Mouse (Mus musculus) E14TG2a.4 (cell line): ENCODE measurements around the gene Zfyve9.
A peak's percentile ranks its signal among the peaks of the same experiment; 100 is the strongest.

Source experiments
- H3K27me3 ChIP-seq: 2 replicates; pipeline ENCODE4 v1.6.1; 2014; ENCODE audit warnings: low read length, control low read depth; ENCODE audit not compliant: insufficient read depth
- H3K36me3 ChIP-seq: 2 replicates; pipeline ENCODE4 v1.6.1; 2014; ENCODE audit warnings: low read length, control low read depth; ENCODE audit not compliant: insufficient read depth
- H3K4me1 ChIP-seq: replicated peaks from 2 replicates; pipeline ENCODE4 v1.6.1; 2014; ENCODE audit warnings: low read depth, low read length, control low read depth
- H3K4me3 ChIP-seq: replicated peaks from 2 replicates; pipeline ENCODE4 v1.5.1; 2014; ENCODE audit warnings: mild to moderate bottlenecking, low read length
- H3K9me3 ChIP-seq: 2 replicates; pipeline ENCODE4 v1.6.1; 2014; ENCODE audit warnings: low read length, control low read depth
- CTCF ChIP-seq: conservative IDR thresholded peaks from 2 replicates; pipeline ENCODE4 v1.5.1; 2014; ENCODE audit warnings: low read length
- NANOG ChIP-seq: IDR thresholded peaks from 2 replicates; pipeline ENCODE4 v1.6.1; 2014; ENCODE audit warnings: borderline replicate concordance, low read length, mixed read lengths
- POU5F1 ChIP-seq: IDR thresholded peaks from 2 replicates; pipeline ENCODE4 v1.6.1; 2014; ENCODE audit warnings: low read length, borderline replicate concordance

Zfyve9 gene

DNA sequence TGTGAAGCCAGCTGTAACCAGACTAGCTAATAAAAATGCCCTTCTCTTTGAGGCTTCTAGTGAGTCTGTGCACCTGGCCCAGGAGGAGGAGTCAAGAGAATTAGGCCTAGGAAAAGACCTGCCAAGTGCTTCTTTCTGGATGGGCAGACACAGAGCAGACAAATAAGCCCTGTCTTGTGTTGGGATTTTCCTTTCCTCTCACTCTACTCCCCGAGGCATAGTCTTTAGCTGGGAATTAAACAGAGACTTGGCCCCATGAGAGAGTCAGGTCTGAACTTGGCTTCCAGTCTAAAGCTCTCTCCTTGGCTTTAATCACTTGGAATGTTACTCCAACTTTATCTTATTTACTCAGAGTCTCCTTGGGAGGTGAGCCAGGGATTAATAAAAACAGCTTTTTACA is 13.3 kb upstream of the Zfyve9 start:
- no peaks in the 10 kb centered on the region for H3K36me3 ChIP-seq
- TF ChIP-seq POU5F1 (no peak), NANOG (no peak), CTCF (no peak)
- H3K9me3 ChIP-seq: no peaks in the 10 kb centered on the region
- peaks cover 8% of the 10 kb centered on the region for H3K4me1 ChIP-seq
- no peaks in the 10 kb centered on the region for H3K27me3 ChIP-seq
- no peak overlapping the region for H3K4me3 ChIP-seq

DNA sequence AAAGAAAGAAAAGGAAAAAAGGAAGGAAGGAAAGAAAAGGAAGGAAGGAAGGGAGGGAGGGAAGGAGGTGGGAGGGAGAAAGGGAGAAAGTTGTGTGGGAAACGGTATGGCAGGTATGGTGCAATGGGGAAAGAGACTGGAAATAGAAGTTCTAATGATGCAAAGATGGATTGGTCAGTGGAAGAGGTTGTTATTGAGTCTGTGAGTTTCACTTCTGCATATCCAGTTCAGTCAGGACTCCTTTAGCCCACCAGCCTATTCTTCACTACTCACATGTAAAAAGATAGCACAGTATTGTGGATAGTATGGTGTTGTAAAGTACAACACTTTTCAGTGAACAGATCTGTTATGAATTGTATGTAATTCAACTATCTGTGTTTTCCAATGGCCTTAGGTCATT is 9.9 kb upstream of the Zfyve9 start:
- Histone ChIP-seq H3K4me1 (no peaks in the 10 kb centered on the region), H3K4me3 (no peak overlapping the region), H3K9me3 (no peaks in the 10 kb centered on the region), H3K27me3 (no peaks in the 10 kb centered on the region), H3K36me3 (no peaks in the 10 kb centered on the region)
- no peak for TF ChIP-seq POU5F1
- TF ChIP-seq CTCF: no peak
- TF ChIP-seq NANOG: no peak

DNA sequence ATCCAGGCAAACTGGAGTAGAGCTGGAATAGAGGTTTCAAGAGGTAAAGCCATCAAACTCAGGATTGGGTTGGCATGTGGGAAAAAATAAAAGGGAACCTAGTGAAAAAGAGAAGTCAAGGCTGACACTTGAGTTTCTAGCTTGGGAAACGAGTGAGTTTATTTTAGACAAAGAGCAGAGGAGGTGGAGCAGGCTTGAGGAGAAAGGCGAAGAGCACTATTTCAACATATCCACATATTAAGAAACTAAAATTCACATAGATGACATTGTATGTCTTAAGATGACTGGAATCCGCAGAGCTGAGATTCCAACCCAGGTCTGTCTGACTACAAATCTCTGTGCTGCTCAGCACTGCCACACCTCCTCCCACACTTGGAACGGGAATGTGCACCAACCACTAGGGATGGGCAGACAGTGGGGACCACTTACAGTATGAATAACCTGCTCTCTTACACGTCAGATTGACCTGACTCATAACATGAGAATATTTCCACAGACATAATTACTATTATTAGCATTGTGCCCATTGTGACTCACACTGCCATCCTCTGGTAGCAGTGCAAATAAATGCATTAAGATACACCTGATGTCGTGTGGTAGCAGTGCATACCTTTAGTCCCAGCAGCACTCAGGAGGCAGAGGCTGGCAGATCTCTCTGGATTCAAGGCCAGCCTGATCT is 8.8 kb upstream of the Zfyve9 start:
- H3K9me3 ChIP-seq: no peaks in the 10 kb centered on the region
- no peak for TF ChIP-seq POU5F1
- no peak for TF ChIP-seq CTCF
- TF ChIP-seq NANOG: no peak
- H3K4me1 ChIP-seq: no peaks in the 10 kb centered on the region
- H3K27me3 ChIP-seq: no peaks in the 10 kb centered on the region
- no peaks in the 10 kb centered on the region for H3K36me3 ChIP-seq
- H3K4me3 ChIP-seq: no peak overlapping the region

DNA sequence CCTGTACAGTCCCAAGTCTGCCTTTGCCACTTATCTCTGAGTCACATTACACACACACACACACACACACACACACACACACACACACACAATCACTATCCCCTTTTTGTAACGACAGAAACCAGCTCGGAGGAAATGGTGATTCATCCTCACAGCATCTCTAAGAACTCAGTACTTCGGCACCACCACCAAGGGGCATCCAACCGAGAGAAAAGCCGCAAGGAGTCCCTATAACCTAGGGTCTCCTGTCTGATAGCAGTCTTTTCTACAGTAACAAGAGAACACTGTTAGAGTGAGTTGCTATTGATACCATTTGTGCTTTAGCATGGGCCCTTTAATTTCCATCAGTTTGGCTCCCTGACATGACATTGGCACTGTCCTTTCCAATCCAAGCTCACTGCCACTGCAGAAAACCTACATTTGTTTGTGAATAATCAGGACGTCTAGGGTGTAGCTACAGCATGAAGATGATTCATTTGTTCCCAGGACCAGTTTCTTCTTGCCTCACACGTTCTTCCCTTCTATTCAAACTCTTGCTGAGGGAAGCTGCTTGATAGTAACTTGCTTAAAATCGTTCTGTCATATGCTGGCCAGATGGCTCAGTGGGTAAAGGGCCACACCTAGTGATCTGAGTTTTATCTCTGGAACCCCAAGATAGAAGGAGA is 2.0 kb upstream of the Zfyve9 start:
- peaks cover 27% of the 10 kb centered on the region for H3K27me3 ChIP-seq
- H3K4me3 ChIP-seq: no peak overlapping the region
- H3K36me3 ChIP-seq: no peaks in the 10 kb centered on the region
- TF ChIP-seq CTCF (no peak), POU5F1 (no peak), NANOG (no peak)
- peaks cover 6% of the 10 kb centered on the region for H3K4me1 ChIP-seq
- no peaks in the 10 kb centered on the region for H3K9me3 ChIP-seq

DNA sequence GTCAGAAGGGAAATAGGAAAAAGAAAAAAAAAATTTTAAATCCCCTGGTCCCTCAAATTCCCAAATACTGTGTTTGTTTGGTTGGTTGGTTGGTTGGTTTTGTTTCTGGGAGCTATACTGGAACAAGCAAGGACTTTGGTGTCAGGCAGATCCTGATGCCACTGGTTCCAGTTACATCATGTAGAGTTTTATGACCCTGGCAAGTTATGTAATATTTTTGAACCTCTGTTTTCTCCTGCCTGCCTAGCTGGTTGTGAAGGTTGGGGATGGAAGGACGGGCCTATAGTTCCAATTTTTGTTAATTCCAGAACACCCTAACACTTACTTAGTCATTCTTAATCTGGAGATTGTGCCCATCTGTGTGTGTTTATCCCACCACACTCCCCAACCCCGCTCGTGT is 998 bp upstream of the Zfyve9 start:
- no peaks in the 10 kb centered on the region for H3K36me3 ChIP-seq
- H3K4me1 ChIP-seq: peaks cover 6% of the 10 kb centered on the region
- TF ChIP-seq CTCF (no peak), POU5F1 (no peak), NANOG (no peak)

DNA sequence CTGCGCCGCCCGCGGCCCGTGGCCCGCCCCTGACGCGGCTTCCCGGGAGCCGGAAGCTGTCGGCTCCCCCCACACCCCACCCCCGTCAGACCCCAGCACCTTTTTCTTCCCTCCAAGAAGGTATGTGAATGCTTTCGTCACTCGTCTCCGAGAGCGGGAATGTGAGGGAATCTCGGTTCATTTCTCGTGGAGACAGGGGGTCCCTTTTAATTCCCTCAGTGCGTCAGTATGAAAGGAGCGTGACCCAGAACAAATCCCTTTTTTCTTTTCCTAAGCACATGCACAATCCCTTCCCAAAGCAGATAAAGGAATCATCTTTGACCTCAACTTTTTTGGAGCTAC is 237 bp upstream of the Zfyve9 start:
- TF ChIP-seq NANOG (no peak), POU5F1 (no peak), CTCF (no peak)
- Histone ChIP-seq H3K9me3 (no peaks in the 10 kb centered on the region), H3K36me3 (no peaks in the 10 kb centered on the region), H3K27me3 (peaks cover 27% of the 10 kb centered on the region), H3K4me3 (peak overlapping the region; percentile 94), H3K4me1 (peaks cover 6% of the 10 kb centered on the region)

More for the DNA sequence above, 998 bp upstream of the Zfyve9 start:
- no peaks in the 10 kb centered on the region for H3K9me3 ChIP-seq
- H3K27me3 ChIP-seq: peaks cover 27% of the 10 kb centered on the region
- no peak overlapping the region for H3K4me3 ChIP-seq

DNA sequence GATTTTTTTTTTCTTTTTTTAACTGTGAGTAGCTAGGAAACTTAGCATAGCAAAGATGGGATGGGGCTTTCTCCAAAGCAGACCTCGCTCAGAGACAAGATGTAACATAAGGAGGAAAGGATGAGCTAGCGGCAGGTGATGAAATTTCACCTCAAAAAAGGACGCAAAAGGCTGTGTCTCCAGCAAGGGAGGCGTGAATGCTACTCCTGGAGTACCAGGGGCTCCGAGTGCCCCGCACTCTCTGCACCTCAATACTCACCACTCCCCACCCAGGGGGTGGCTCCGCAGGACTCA is 888 bp downstream of the Zfyve9 start:
- Histone ChIP-seq H3K27me3 (peaks cover 27% of the 10 kb centered on the region), H3K9me3 (no peaks in the 10 kb centered on the region), H3K4me3 (peak overlapping the region; percentile 94), H3K4me1 (peaks cover 6% of the 10 kb centered on the region), H3K36me3 (no peaks in the 10 kb centered on the region)
- TF ChIP-seq CTCF: no peak
- no peak for TF ChIP-seq POU5F1
- no peak for TF ChIP-seq NANOG

DNA sequence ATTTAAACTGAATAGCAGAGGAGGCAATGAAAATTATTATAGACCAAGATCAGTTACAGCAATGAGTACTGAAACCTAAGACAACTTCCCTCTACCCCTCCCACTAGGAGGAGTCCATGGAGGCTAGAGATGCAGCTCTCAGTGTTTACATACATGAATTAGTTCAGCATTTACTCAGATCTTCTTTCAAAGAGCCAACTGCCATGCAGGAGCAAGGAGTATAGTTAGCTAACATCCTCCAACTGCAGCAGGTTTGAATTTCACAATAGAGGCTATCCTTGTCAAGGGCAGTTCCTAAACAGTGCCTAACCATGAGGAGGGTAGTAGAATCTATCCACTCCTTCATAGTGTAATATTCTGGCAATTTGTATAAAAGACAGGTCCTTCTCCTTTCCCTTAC is 12.1 kb downstream of the Zfyve9 start:
- H3K36me3 ChIP-seq: no peaks in the 10 kb centered on the region
- no peaks in the 10 kb centered on the region for H3K4me1 ChIP-seq
- no peaks in the 10 kb centered on the region for H3K27me3 ChIP-seq
- TF ChIP-seq NANOG: no peak
- no peak for TF ChIP-seq POU5F1
- no peak for TF ChIP-seq CTCF
- H3K4me3 ChIP-seq: no peak overlapping the region
- no peaks in the 10 kb centered on the region for H3K9me3 ChIP-seq

DNA sequence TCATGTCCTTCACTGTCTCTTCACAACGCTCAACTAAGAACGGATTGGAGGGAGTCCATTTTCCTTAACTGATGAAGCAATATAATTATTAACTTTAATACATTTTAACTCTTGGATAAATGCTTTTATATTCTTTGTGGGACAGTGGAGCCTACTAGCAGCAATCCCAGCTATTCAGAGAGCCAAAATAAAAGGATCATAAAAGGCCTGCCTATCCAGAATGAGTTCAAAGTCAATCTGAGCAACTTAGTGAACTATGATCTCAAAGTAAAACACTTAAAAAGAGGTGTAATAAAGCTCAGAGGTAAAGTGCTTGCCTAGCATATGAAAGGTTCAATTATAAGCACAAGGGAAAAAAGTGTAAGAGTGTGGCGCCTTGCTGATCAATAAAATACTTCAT is 21.0 kb downstream of the Zfyve9 start:
- H3K36me3 ChIP-seq: no peaks in the 10 kb centered on the region
- H3K9me3 ChIP-seq: no peaks in the 10 kb centered on the region
- no peak overlapping the region for H3K4me3 ChIP-seq

More for the DNA sequence above, 21.0 kb downstream of the Zfyve9 start:
- H3K4me1 ChIP-seq: no peaks in the 10 kb centered on the region
- no peaks in the 10 kb centered on the region for H3K27me3 ChIP-seq
- TF ChIP-seq NANOG (no peak), CTCF (no peak), POU5F1 (no peak)
